Mouse (Mus musculus) kidney, adult 10 weeks (tissue): ENCODE measurements around the gene Zfp648. TPM values are rescaled to one million over a fixed set of nuclear protein-coding genes. Genes with fewer than 3 reads are reported as not detected.

ENCODE experiments used
- polyA plus RNA-seq: library from polyadenylated mRNA; stranded (reverse); fragments of 350-450 nt; fragmentation: Illumina TruSeq; extraction: RNeasy Lipid Tissue Mini Kit (QIAGEN cat#74804); gene quantifications from one replicate; pipeline ENCODE4 v1.2.3, GENCODE M21; 2014; ENCODE audit warnings: low read depth, low replicate concordance

Zfp648 gene
- polyA plus RNA-seq = not detected

GRCm38 (mm10) chr1:154200955-154201722 is at the start of gene Zfp648:
Gene Zfp648, plus strand, starts transcription at chr1:154201187.

